Mouse (Mus musculus): ENCODE results near the gene Runx2. TPM values are rescaled to one million over a fixed set of nuclear protein-coding genes. Genes with fewer than 3 reads are reported as not detected.

Runx2 gene
- total RNA-seq (2014; rRNA removed): 1.5 and 2.8 TPM in 2 replicates
- 0.57 and 0.83 TPM in 2 replicates for polyA plus RNA-seq (2015; fragmentation: Nextera tagmentation; extraction: Ambion mirVana)

DNA sequence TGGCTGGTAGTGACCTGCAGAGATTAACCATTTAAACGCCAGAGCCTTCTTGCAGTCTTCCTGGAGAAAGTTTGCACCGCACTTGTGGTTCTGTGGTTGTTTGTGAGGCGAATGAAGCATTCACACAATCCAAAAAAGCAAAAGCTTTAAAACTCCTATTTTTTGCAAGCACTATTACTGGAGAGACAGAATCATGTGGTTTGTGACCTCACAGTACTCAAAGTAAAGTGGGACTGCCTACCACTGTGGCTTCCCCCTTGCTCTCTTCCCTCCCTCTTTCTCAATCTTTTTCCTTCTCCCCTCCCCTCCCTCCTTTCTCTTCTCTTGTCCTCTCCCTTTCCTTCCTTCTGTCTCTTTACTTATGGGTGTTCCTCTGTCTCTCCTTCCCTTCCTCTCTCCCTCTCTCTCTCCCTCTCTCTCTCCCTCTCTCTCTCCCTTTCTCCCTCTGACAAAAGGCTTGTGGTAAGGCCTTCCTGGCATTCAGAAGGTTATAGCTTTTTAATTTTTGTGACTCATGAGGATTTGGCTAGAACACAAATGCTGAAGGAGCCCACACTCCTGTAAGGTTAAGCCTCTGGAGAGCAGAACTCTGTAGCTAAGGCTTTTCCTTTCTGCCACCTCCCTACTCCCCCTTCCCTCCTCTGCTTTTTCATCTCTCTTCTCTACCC, at the start of gene Runx2:
Gene Runx2 (minus strand): TSS at position 290 of the 668 bp plus-strand sequence.
- 45% methylated on average over 3 of the region's 3 CpGs for WGBS
- 0 out of 2 replicates have a peak within 1 kb of the TSS, but pooled peaks have one; percentile 23 for H3K4me2 ChIP-seq (ENCODE audit: low read depth, low read length)
- H3K4me3 ChIP-seq (ENCODE audit: low read length): no peak within 1 kb of the TSS
- DNase-seq (ENCODE audit: low spot score) (no peak), ATAC-seq (no peak)
- H3K36me3 ChIP-seq (ENCODE audit: insufficient read depth, low read length): no peaks in the 10 kb centered on the region
- TF ChIP-seq CTCF (IDR thresholded peaks at IDR 0.05; ENCODE audit: low read depth): no peak
- no peaks in the 10 kb centered on the region for H3K9me3 ChIP-seq (ENCODE audit: low read length)
- H3K4me1 ChIP-seq (ENCODE audit: insufficient read depth, low read length): no peaks in the 10 kb centered on the region
- H3K9ac ChIP-seq (replicated peaks; ENCODE audit: low read length): no peak within 1 kb of the TSS
- no peak within 1 kb of the TSS for H3K27ac ChIP-seq
- H3K27me3 ChIP-seq (ENCODE audit: insufficient read depth, low read length): no peaks in the 10 kb centered on the region

DNA sequence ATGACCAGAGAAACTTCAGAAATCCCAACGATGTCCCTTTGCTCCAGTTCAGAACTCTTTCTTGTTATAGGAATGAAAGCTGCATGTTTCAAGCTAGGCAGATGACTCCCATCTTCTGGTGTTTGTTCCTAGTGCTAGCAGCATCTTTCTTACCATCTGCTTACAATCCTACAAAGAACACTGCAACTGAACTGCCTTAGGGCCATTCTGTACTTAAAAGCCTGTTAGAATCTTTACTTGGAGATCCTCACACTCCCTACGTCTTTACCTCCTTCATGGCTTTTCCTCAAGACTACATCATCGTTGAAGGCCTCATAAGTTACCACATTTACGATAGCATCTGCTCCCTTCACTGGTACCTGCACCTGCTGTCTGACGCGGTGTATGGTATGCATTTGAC, 48.6 kb upstream of the Runx2 start:
- Histone ChIP-seq H3K4me3 (ENCODE audit: low read length) (no peak overlapping the region), H3K27me3 (ENCODE audit: insufficient read depth, low read length) (no peaks in the 10 kb centered on the region), H3K36me3 (ENCODE audit: insufficient read depth, low read length) (no peaks in the 10 kb centered on the region), H3K9me3 (ENCODE audit: low read length) (no peaks in the 10 kb centered on the region), H3K4me1 (ENCODE audit: insufficient read depth, low read length) (no peaks in the 10 kb centered on the region), H3K9ac (replicated peaks; ENCODE audit: low read length) (no peak overlapping the region), H3K27ac (no peak overlapping the region), H3K4me2 (ENCODE audit: low read depth, low read length) (no peak overlapping the region)
- TF ChIP-seq CTCF (IDR thresholded peaks at IDR 0.05; ENCODE audit: low read depth): no peak
- ATAC-seq (no peak), DNase-seq (ENCODE audit: low spot score) (no peak)
- 95% methylated on average over 6 of the region's 6 CpGs for WGBS

DNA sequence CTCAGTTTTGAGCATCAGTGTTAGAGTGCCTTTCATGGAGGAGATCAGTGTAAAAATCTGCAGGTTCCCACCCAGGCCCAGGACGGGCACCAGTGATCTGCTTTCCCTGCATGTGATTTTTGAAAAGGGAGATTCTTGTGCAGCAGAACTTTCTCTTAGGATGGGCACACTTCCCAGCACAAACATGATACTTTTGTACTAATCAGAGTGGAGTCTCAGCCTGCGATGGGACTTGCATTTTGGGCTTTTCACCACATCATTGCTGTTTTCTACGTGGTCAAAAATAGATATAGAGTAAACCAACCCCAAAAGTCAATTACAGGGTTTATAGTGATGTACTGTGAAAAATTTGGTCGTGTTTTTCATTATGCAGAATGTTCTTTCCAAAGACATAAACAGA, 27.6 kb upstream of the Runx2 start:
- DNase-seq (ENCODE audit: low spot score) (no peak), ATAC-seq (no peak)

DNA sequence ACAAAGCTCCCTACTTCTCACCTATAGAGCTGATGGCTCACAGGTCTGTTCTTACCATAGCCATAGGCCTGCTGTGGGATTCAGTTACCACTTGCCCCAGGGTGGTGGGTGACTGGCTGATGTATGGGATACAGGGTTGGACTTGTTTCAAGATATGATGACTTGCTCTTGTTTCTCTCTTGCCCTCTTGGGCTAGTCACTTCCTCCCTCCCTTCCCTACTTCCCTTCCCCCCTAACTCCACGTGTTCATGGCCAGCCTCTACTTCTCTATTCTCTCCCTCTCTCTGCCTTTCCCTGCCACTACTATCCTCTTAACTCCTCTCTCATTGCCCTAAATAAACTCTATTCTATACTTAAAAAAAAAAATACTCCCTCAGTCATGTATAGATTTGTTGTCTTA, 16.6 kb upstream of the Runx2 start:
- Histone ChIP-seq H3K27me3 (ENCODE audit: insufficient read depth, low read length) (no peaks in the 10 kb centered on the region), H3K4me2 (ENCODE audit: low read depth, low read length) (no peak overlapping the region), H3K9me3 (ENCODE audit: low read length) (0 out of 2 replicates have a peak, but pooled peaks cover 2% of the 10 kb centered on the region), H3K4me1 (ENCODE audit: insufficient read depth, low read length) (no peaks in the 10 kb centered on the region), H3K36me3 (ENCODE audit: insufficient read depth, low read length) (no peaks in the 10 kb centered on the region), H3K9ac (replicated peaks; ENCODE audit: low read length) (no peak overlapping the region), H3K4me3 (ENCODE audit: low read length) (no peak overlapping the region), H3K27ac (no peak overlapping the region)
- no peak for TF ChIP-seq CTCF (IDR thresholded peaks at IDR 0.05; ENCODE audit: low read depth)
- DNase-seq (ENCODE audit: low spot score) (no peak), ATAC-seq (no peak)
- 70% methylated on average over 1 of the region's 1 CpGs for WGBS

More for the DNA sequence above, 27.6 kb upstream of the Runx2 start:
- no peaks in the 10 kb centered on the region for H3K4me1 ChIP-seq (ENCODE audit: insufficient read depth, low read length)
- H3K4me2 ChIP-seq (ENCODE audit: low read depth, low read length): no peak overlapping the region
- H3K36me3 ChIP-seq (ENCODE audit: insufficient read depth, low read length): no peaks in the 10 kb centered on the region
- H3K9me3 ChIP-seq (ENCODE audit: low read length): no peaks in the 10 kb centered on the region
- H3K4me3 ChIP-seq (ENCODE audit: low read length): no peak overlapping the region
- H3K27ac ChIP-seq: no peak overlapping the region
- H3K27me3 ChIP-seq (ENCODE audit: insufficient read depth, low read length): no peaks in the 10 kb centered on the region
- 79% methylated on average over 4 of the region's 4 CpGs for WGBS
- no peak for TF ChIP-seq CTCF (IDR thresholded peaks at IDR 0.05; ENCODE audit: low read depth)
- H3K9ac ChIP-seq (replicated peaks; ENCODE audit: low read length): no peak overlapping the region

DNA sequence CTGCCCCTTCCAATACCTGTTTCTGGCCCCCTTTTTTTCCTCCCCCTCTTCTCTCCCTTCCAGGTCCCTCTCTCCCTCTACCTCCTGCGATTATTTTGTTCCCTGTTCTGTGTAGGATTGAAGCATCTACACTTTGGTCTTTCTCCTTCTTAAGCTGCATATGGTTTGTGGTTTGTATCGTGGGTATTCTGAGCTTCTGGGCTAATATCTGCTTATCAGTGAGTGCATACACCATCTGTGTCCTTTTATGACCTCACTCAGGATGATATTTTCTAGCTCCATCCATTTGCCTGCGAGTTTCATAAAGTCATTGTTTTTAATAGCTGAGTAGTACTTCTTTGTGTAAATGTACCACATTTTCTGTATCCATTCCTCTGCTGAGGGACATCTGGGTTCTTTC, 15.0 kb upstream of the Runx2 start:
- no peaks in the 10 kb centered on the region for H3K36me3 ChIP-seq (ENCODE audit: insufficient read depth, low read length)
- no peak overlapping the region for H3K4me2 ChIP-seq (ENCODE audit: low read depth, low read length)
- ATAC-seq (no peak), DNase-seq (ENCODE audit: low spot score) (no peak)
- no peak overlapping the region for H3K9ac ChIP-seq (replicated peaks; ENCODE audit: low read length)
- H3K4me1 ChIP-seq (ENCODE audit: insufficient read depth, low read length): no peaks in the 10 kb centered on the region
- no peak for TF ChIP-seq CTCF (IDR thresholded peaks at IDR 0.05; ENCODE audit: low read depth)
- 0 out of 2 replicates have a peak, but pooled peaks cover 2% of the 10 kb centered on the region for H3K9me3 ChIP-seq (ENCODE audit: low read length)
- 92% methylated on average over 3 of the region's 3 CpGs for WGBS
- no peak overlapping the region for H3K27ac ChIP-seq
- H3K4me3 ChIP-seq (ENCODE audit: low read length): no peak overlapping the region
- H3K27me3 ChIP-seq (ENCODE audit: insufficient read depth, low read length): no peaks in the 10 kb centered on the region

DNA sequence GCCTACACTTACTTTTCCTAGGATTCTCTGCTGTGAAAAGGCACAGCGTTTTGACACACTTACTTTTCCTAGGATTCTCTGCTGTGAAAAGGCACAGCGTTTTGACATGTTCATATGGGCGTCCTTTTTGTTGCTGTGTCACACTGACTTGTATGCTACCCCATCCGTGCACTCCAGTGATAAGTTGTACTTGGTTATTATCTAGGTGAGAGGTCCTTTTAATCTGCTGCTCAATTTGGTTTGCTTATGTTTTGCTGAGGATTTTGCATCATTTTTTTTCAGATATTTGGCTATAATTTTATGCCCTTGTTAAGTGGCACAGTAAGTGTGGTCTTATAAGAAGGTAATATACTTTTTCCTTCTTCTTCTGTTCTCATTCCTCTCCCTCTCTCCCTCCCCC, 13.4 kb upstream of the Runx2 start:
- no peaks in the 10 kb centered on the region for H3K4me1 ChIP-seq (ENCODE audit: insufficient read depth, low read length)
- no peaks in the 10 kb centered on the region for H3K36me3 ChIP-seq (ENCODE audit: insufficient read depth, low read length)
- ATAC-seq (no peak), DNase-seq (ENCODE audit: low spot score) (no peak)
- H3K27ac ChIP-seq: no peak overlapping the region
- no peak overlapping the region for H3K4me2 ChIP-seq (ENCODE audit: low read depth, low read length)
- 81% methylated on average over 4 of the region's 4 CpGs for WGBS
- 0 out of 2 replicates have a peak, but pooled peaks cover 2% of the 10 kb centered on the region for H3K9me3 ChIP-seq (ENCODE audit: low read length)
- H3K4me3 ChIP-seq (ENCODE audit: low read length): no peak overlapping the region
- no peak overlapping the region for H3K9ac ChIP-seq (replicated peaks; ENCODE audit: low read length)
- TF ChIP-seq CTCF (IDR thresholded peaks at IDR 0.05; ENCODE audit: low read depth): no peak
- H3K27me3 ChIP-seq (ENCODE audit: insufficient read depth, low read length): no peaks in the 10 kb centered on the region

DNA sequence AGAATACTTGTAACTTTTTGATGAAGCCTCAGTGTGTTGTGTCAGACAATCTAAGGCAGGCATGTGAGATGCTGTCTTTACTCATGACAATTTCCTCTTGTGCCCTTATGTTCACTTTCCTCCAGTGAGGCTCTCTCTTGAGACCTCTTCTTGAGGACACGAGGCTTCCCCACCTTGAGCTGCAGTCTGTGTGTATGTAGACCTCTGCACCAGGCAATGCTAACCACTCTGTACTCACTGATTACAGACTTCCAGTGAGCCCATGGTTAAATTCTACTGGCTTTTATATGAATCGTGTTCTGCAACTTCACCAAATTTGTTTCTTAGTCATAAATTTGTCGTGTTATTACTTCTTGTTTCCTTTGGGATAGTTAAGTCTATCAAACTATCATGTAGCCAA, 12.5 kb upstream of the Runx2 start:
- Histone ChIP-seq H3K9ac (replicated peaks; ENCODE audit: low read length) (no peak overlapping the region), H3K36me3 (ENCODE audit: insufficient read depth, low read length) (no peaks in the 10 kb centered on the region), H3K9me3 (ENCODE audit: low read length) (0 out of 2 replicates have a peak, but pooled peaks cover 2% of the 10 kb centered on the region), H3K27ac (no peak overlapping the region), H3K4me3 (ENCODE audit: low read length) (no peak overlapping the region), H3K4me1 (ENCODE audit: insufficient read depth, low read length) (no peaks in the 10 kb centered on the region), H3K27me3 (ENCODE audit: insufficient read depth, low read length) (no peaks in the 10 kb centered on the region), H3K4me2 (ENCODE audit: low read depth, low read length) (no peak overlapping the region)
- no peak for TF ChIP-seq CTCF (IDR thresholded peaks at IDR 0.05; ENCODE audit: low read depth)
- ATAC-seq (no peak), DNase-seq (ENCODE audit: low spot score) (no peak)
- WGBS: 83% methylated on average over 3 of the region's 3 CpGs

Data from hindbrain, postnatal 0 days (tissue).